Mouse (Mus musculus) intestine, embryonic 14.5 days (tissue): ENCODE data around the gene Crbn. TPM values are rescaled to one million over a fixed set of nuclear protein-coding genes. Genes with fewer than 3 reads are reported as not detected.

ENCODE experiments used
- ATAC-seq: fragments of 200-750 bp; cut with Nextera tagmentation; replicated peaks from 2 replicates; pipeline ENCODE4 v1.8.0; 2017; ENCODE audit warnings: low read depth, moderate number of reproducible peaks, moderate TSS enrichment, moderate library complexity; ENCODE audit not compliant: low FRiP score, low TSS enrichment
- DNase-seq: peaks from one replicate; pipeline ENCODE4 v3.0.0-alpha.2; 2018; ENCODE audit warnings: low spot score
- H3K27ac ChIP-seq: fragments of 300-500 bp; sonication (generic); 2 replicates; pipeline ENCODE4 v1.5.1; 2014; ENCODE audit warnings: low read depth, mild to moderate bottlenecking, control low read depth
- H3K27me3 ChIP-seq: fragments of 300-500 bp; sonication (generic); replicated peaks from 2 replicates; pipeline ENCODE4 v1.6.1; 2014; ENCODE audit warnings: low read length, control low read depth; ENCODE audit not compliant: control insufficient read depth, insufficient read depth
- H3K36me3 ChIP-seq: fragments of 300-500 bp; sonication (generic); 2 replicates; pipeline ENCODE4 v1.6.1; 2014; ENCODE audit warnings: low read length, control low read depth; ENCODE audit not compliant: control insufficient read depth, insufficient read depth
- H3K4me1 ChIP-seq: fragments of 300-500 bp; sonication (generic); replicated peaks from 2 replicates; pipeline ENCODE4 v1.6.1; 2014; ENCODE audit warnings: low read length, control low read depth, mixed read lengths; ENCODE audit not compliant: control insufficient read depth, insufficient read depth
- H3K4me2 ChIP-seq: fragments of 300-500 bp; sonication (generic); 2 replicates; pipeline ENCODE4 v1.6.1; 2014; ENCODE audit warnings: low read length
- H3K4me3 ChIP-seq: fragments of 300-500 bp; sonication (generic); 2 replicates; pipeline ENCODE4 v1.5.1; 2014; ENCODE audit warnings: low read depth, low read length, control low read depth, mixed read lengths
- H3K9ac ChIP-seq: fragments of 300-500 bp; sonication (generic); 2 replicates; pipeline ENCODE4 v1.6.1; 2014; ENCODE audit warnings: mild to moderate bottlenecking, low read length
- H3K9me3 ChIP-seq: fragments of 300-500 bp; sonication (generic); 2 replicates; pipeline ENCODE4 v1.6.1; 2016; ENCODE audit warnings: low read length, control low read depth; ENCODE audit not compliant: control insufficient read depth
- WGBS: fragments of 180-500 bp; shearing (Covaris S2); extraction: QIAGEN DNeasy Blood & Tissue Kit; methylation state at CpG from one replicate; pipeline ENCODE4 v1.1.7; 2014; 5-methylcytosine and 5-hydroxymethylcytosine counted together
- polyA plus RNA-seq: library from polyadenylated mRNA; unstranded; fragments of >200 nt; fragmentation: Nextera tagmentation; extraction: Ambion mirVana; gene quantifications from 2 replicates; pipeline ENCODE4 v1.2.1, GENCODE M21; 2014

Crbn gene
- polyA plus RNA-seq, 1 experiment from 2014 or later: 39.6 TPM

GRCm38 (mm10) chr6:106732563-106732962 lies 67.3 kb downstream of the Crbn start:
- 79% methylated on average over 4 of the region's 4 CpGs for WGBS
- no peak overlapping the region for H3K9ac ChIP-seq
- H3K4me3 ChIP-seq: no peak overlapping the region
- H3K27ac ChIP-seq: no peak overlapping the region
- H3K9me3 ChIP-seq: no peaks in the 10 kb centered on the region
- no peaks in the 10 kb centered on the region for H3K27me3 ChIP-seq
- H3K4me2 ChIP-seq: no peak overlapping the region
- DNase-seq (no peak), ATAC-seq (no peak)
- H3K36me3 ChIP-seq: no peaks in the 10 kb centered on the region
- no peaks in the 10 kb centered on the region for H3K4me1 ChIP-seq

Other genes with a start within 250 kb of the Crbn start
- gene Il5ra, start 51.0 kb downstream of the Crbn start, polyA plus RNA-seq: not detected in 2 replicates
- 59.8 and 60.7 TPM in 2 replicates for gene Trnt1, start 31.0 kb downstream of the Crbn start, polyA plus RNA-seq